25 mouse cellular contexts compared by ENCODE assay signal in genomic region chr1:129100997-129101396, GRCm38 (mm10).
DNase-seq lines count a peak whose midpoint lies in the region; ATAC-seq and TF ChIP-seq lines count a peak whose summit lies in the region.
"Had no signal": no experiment of that assay in that cellular context is flagged by ENCODE, and none has a peak within 500 bp of the region (broad histone marks: within the 10 kb centered on the region; RNA-seq: fewer than 3 reads in every experiment).

No protein-coding gene starts in this region.

- 41% methylated on average over 8 of the region's 8 CpGs for WGBS in heart, embryonic 15.5 days
- 72% methylated on average over 8 of the region's 8 CpGs for WGBS in limb, embryonic 15.5 days
- 72% methylated on average over 8 of the region's 8 CpGs for WGBS in liver, postnatal 0 days (ENCODE audit: insufficient replicate concordance)

- intact Hi-C loops in heart, postnatal 25 days (cut with DNase I) = no loop called here

- no peaks in the 10 kb centered on the region; the same call in 1 of the 2 replicates for H3K4me1 ChIP-seq in heart, embryonic 15.5 days (replicated peaks)
- no peaks in the 10 kb centered on the region for H3K4me1 ChIP-seq in limb, embryonic 15.5 days
- H3K4me1 ChIP-seq in liver, postnatal 0 days (ENCODE audit: insufficient read depth) = no peaks in the 10 kb centered on the region
- H3K4me1 ChIP-seq: embryonic facial prominence, embryonic 12.5 days; forebrain, embryonic 12.5 days; liver, embryonic 12.5 days; megakaryocyte, embryonic 14.5 days; midbrain, embryonic 13.5 days had no signal

- H3K36me3 ChIP-seq in heart, embryonic 15.5 days = no peaks in the 10 kb centered on the region
- no peaks in the 10 kb centered on the region for H3K36me3 ChIP-seq in limb, embryonic 15.5 days
- no peaks in the 10 kb centered on the region for H3K36me3 ChIP-seq in liver, postnatal 0 days (replicated peaks; ENCODE audit: insufficient read depth, low read length)
- H3K36me3 ChIP-seq: embryonic facial prominence, embryonic 12.5 days; forebrain, embryonic 12.5 days; G1E; liver, embryonic 12.5 days; midbrain, embryonic 13.5 days had no signal

- TF ChIP-seq CTCF in liver, postnatal 0 days (IDR thresholded peaks at IDR 0.05; ENCODE audit: low read depth) = no peak

- peak; percentile 85 for ATAC-seq in heart, embryonic 15.5 days (replicated peaks; ENCODE audit: insufficient number of reproducible peaks, insufficient read depth, low FRiP score, low read depth)
- 0 out of 2 replicates have a peak, but pooled peaks have one; percentile 35 for ATAC-seq in limb, embryonic 15.5 days (ENCODE audit: insufficient number of reproducible peaks, low FRiP score, low TSS enrichment, low read depth)
- no peak for ATAC-seq in liver, postnatal 0 days
- no peak for ATAC-seq in megakaryocyte, adult 5-6 weeks (ENCODE audit: poor library complexity, severe bottlenecking)
- ATAC-seq: hindbrain, postnatal 0 days; liver, embryonic 12.5 days; midbrain, embryonic 13.5 days had no signal

- no peak overlapping the region for H3K9ac ChIP-seq in heart, embryonic 15.5 days
- H3K9ac ChIP-seq in limb, embryonic 15.5 days = no peak overlapping the region
- no peak overlapping the region for H3K9ac ChIP-seq in liver, postnatal 0 days (replicated peaks)
- H3K9ac ChIP-seq: embryonic facial prominence, embryonic 12.5 days; forebrain, embryonic 12.5 days; liver, embryonic 12.5 days; lung, embryonic 14.5 days; midbrain, embryonic 13.5 days had no signal

- H3K27me3 ChIP-seq in heart, embryonic 15.5 days = no peaks in the 10 kb centered on the region
- H3K27me3 ChIP-seq in limb, embryonic 15.5 days = no peaks in the 10 kb centered on the region
- no peaks in the 10 kb centered on the region for H3K27me3 ChIP-seq in liver, postnatal 0 days (ENCODE audit: insufficient read depth, low read length)
- H3K27me3 ChIP-seq: CH12.LX; embryonic facial prominence, embryonic 12.5 days; forebrain, embryonic 12.5 days; liver, embryonic 12.5 days; megakaryocyte, embryonic 14.5 days; midbrain, embryonic 13.5 days had no signal

- no peak overlapping the region for H3K4me3 ChIP-seq in heart, embryonic 15.5 days
- H3K4me3 ChIP-seq in limb, embryonic 15.5 days = no peak overlapping the region
- no peak overlapping the region for H3K4me3 ChIP-seq in liver, postnatal 0 days (ENCODE audit: low read depth, low read length)
- H3K4me3 ChIP-seq: embryonic facial prominence, embryonic 12.5 days; forebrain, embryonic 12.5 days; liver, embryonic 12.5 days; megakaryocyte, embryonic 14.5 days; midbrain, embryonic 13.5 days had no signal

- H3K9me3 ChIP-seq in heart, embryonic 15.5 days (replicated peaks) = no peaks in the 10 kb centered on the region
- no peaks in the 10 kb centered on the region for H3K9me3 ChIP-seq in limb, embryonic 15.5 days
- no peaks in the 10 kb centered on the region for H3K9me3 ChIP-seq in liver, postnatal 0 days (ENCODE audit: low read length)
- H3K9me3 ChIP-seq: embryonic facial prominence, embryonic 12.5 days; forebrain, embryonic 12.5 days; G1E; midbrain, embryonic 13.5 days had no signal

- peak; percentile 88 for DNase-seq in heart, adult 11 months
- DNase-seq in heart, postnatal 25 days (ENCODE audit: low spot score) = no peak
- DNase-seq in heart, adult 9 months (ENCODE audit: low spot score in 2 of 2) = peak; percentile 8 to 22
- DNase-seq in liver, postnatal 0 days = no peak
- DNase-seq in kidney, adult 9 months = no peak
- DNase-seq: adrenal gland, adult 2 months; B cell, adult 2 months; cerebellum, adult 18-20 months; cerebellum, postnatal 14 days; kidney, adult 11 months; kidney, postnatal 4 days; lung, embryonic 14.5 days; thymus, adult 2 months had no signal

- TF ChIP-seq EP300 in liver, postnatal 0 days (IDR thresholded peaks at IDR 0.05; ENCODE audit: low read depth) = no peak

- H3K27ac ChIP-seq in heart, embryonic 15.5 days = peak overlapping the region; percentile 71
- no peak overlapping the region for H3K27ac ChIP-seq in limb, embryonic 15.5 days
- H3K27ac ChIP-seq in liver, postnatal 0 days (ENCODE audit: low read depth) = no peak overlapping the region
- H3K27ac ChIP-seq: embryonic facial prominence, embryonic 12.5 days; forebrain, embryonic 12.5 days; hindbrain, postnatal 0 days; liver, embryonic 12.5 days; midbrain, embryonic 13.5 days; stomach, postnatal 0 days had no signal

- peak overlapping the region; percentile 10 for H3K4me2 ChIP-seq in heart, embryonic 15.5 days
- no peak overlapping the region for H3K4me2 ChIP-seq in limb, embryonic 15.5 days
- H3K4me2 ChIP-seq in liver, postnatal 0 days (ENCODE audit: low read depth, low read length) = no peak overlapping the region
- H3K4me2 ChIP-seq: embryonic facial prominence, embryonic 12.5 days; forebrain, embryonic 12.5 days; liver, embryonic 12.5 days; lung, embryonic 14.5 days; midbrain, embryonic 13.5 days had no signal

Comparison
In these comparisons a context has a peak if more than half of its experiments do, and no peak if none do; other contexts are left out.
1. DNase-seq: peak in heart, adult 11 months (single experiment) and heart, adult 9 months (2 of 2); none in heart, postnatal 25 days (single experiment), liver, postnatal 0 days (single experiment) and kidney, adult 9 months (single experiment).
2. ATAC-seq: peak in heart, embryonic 15.5 days (single experiment) and limb, embryonic 15.5 days (single experiment); none in liver, postnatal 0 days (single experiment) and megakaryocyte, adult 5-6 weeks (single experiment).